Mouse (Mus musculus) left cerebral cortex, adult 6 months (tissue): ENCODE data around the gene Adam4. TPM values are rescaled to one million over a fixed set of nuclear protein-coding genes. Genes with fewer than 3 reads are reported as not detected.

Experiments
- long read RNA-seq, 2 experiments: library from polyadenylated mRNA; unstranded; transcript quantifications; one replicate each; pipeline ENCODE4 v2.0.0; 2019 to 2020
- polyA plus RNA-seq: library from polyadenylated mRNA; unstranded; fragments of <200 nt; fragmentation: Nextera tagmentation; gene quantifications from 2 replicates; pipeline ENCODE4 v1.2.3, GENCODE M21; 2021

Adam4 gene
- polyA plus RNA-seq, result 0.11 and 0.17 TPM in 2 replicates
- long read RNA-seq, experiment 1, result 0 reads
- long read RNA-seq, experiment 2, result 0 reads

DNA sequence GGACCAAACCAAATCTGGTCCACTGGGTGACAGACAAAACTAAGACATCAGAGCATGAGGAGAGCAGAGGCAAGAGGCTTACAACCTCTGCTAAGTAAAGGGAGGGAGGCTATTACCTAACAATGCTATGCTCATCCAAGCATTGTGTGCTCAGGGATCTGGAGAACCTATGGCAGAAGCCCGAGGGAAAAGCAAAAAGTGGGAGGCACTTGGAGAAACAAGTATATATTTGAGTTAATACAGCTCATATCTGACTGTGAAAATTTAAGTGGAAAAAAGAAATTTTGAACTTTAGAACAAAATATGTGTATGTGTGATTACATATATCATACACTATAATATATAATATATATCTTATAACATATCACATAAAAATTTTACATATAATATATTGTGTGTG lies at the start of gene Adam4:
Adam4 (minus strand) TSS at position 101 of the 400 bp plus-strand sequence.

DNA sequence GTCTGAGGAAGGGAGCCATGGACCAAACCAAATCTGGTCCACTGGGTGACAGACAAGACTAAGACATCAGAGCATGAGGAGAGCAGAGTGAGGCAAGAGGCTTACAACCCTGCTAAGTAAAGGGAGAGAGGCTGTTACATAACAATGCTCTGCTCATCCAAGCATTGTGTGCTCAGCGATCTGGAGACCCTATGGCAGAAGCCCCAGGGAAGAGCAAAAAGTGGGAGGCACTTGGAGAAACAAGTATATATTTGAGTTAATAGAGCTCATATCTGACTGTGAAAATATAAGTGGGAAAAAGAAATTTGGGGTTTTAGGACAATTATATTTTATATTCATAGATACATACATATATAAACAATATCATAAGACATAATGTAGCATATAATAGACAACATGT lies 42.4 kb downstream of the Adam4 start, which contains the start of gene Gm4787:
Gm4787 (minus strand) TSS at position 101 of the 400 bp plus-strand sequence.

Other genes with a start within 250 kb of the Adam4 start
- 4.4 and 6.8 TPM in 2 replicates for gene Slc8a3, start 88.8 kb downstream of the Adam4 start, polyA plus RNA-seq
- gene Gm4787, start 42.5 kb downstream of the Adam4 start, polyA plus RNA-seq, result 0.13 and 0.16 TPM in 2 replicates
- gene Cox16, start 63.2 kb upstream of the Adam4 start, polyA plus RNA-seq, result 101 and 129 TPM in 2 replicates
- gene Gm20498, start 111.0 kb upstream of the Adam4 start, polyA plus RNA-seq, result 37.0 and 56.7 TPM in 2 replicates
- gene Synj2bp, start 111.0 kb upstream of the Adam4 start, polyA plus RNA-seq, result 16.6 and 29.6 TPM in 2 replicates
- 0.18 and 0.20 TPM in 2 replicates for gene Adam21, start 146.5 kb upstream of the Adam4 start, polyA plus RNA-seq
- gene Med6, start 173.1 kb upstream of the Adam4 start, polyA plus RNA-seq, result 36.8 and 42.7 TPM in 2 replicates
- 5.6 and 21.8 TPM in 2 replicates for gene Ttc9, start 209.3 kb upstream of the Adam4 start, polyA plus RNA-seq